Mouse (Mus musculus): ENCODE measurements around the gene Hspa4.
"Not testable (repeated sequence)": the region's sequence is repeated elsewhere in the genome, so short reads cannot be mapped to it uniquely, and the experiment has no call there.

Hspa4 gene

GRCm38 (mm10) chr11:53306965-53307364 lies 6.7 kb upstream of the Hspa4 start:
- no peak for DNase-seq

GRCm38 (mm10) chr11:53304044-53304840 lies 4.0 kb upstream of the Hspa4 start:
- DNase-seq, result no peak

- no peak for DNase-seq
Observed at GRCm38 (mm10) chr11:53301167-53301515, 884 bp upstream of the Hspa4 start.

GRCm38 (mm10) chr11:53299551-53300329 lies 517 bp downstream of the Hspa4 start:
- peak; percentile 82 for DNase-seq

- DNase-seq, result peak; percentile 47
Observed at GRCm38 (mm10) chr11:53297947-53298860, 2.1 kb downstream of the Hspa4 start.

- DNase-seq, result no peak
Observed at GRCm38 (mm10) chr11:53296880-53297279, 3.4 kb downstream of the Hspa4 start.

- DNase-seq, result no peak
Observed at GRCm38 (mm10) chr11:53294441-53294840, 5.8 kb downstream of the Hspa4 start.

GRCm38 (mm10) chr11:53290871-53291270 lies 9.4 kb downstream of the Hspa4 start:
- DNase-seq, result no peak

GRCm38 (mm10) chr11:53290187-53290586 lies 10.1 kb downstream of the Hspa4 start:
- DNase-seq, result not testable (repeated sequence)

GRCm38 (mm10) chr11:53285885-53286284 lies 14.4 kb downstream of the Hspa4 start:
- no peak for DNase-seq

- no peak for DNase-seq
Observed at GRCm38 (mm10) chr11:53278411-53278810, 21.8 kb downstream of the Hspa4 start.

- no peak for DNase-seq
Observed at GRCm38 (mm10) chr11:53275358-53275757, 24.9 kb downstream of the Hspa4 start.

- DNase-seq, result no peak
Observed at GRCm38 (mm10) chr11:53273313-53273712, 26.9 kb downstream of the Hspa4 start.

GRCm38 (mm10) chr11:53269596-53269995 lies 30.7 kb downstream of the Hspa4 start:
- no peak for DNase-seq

GRCm38 (mm10) chr11:53260556-53260955 lies 39.7 kb downstream of the Hspa4 start:
- no peak for DNase-seq

- no peak for DNase-seq
Observed at GRCm38 (mm10) chr11:53260056-53260455, 40.2 kb downstream of the Hspa4 start.

GRCm38 (mm10) chr11:53259047-53259632 lies 41.1 kb downstream of the Hspa4 start:
- no peak for DNase-seq

- no peak for DNase-seq
Observed at GRCm38 (mm10) chr11:53256914-53257313, 43.3 kb downstream of the Hspa4 start.

GRCm38 (mm10) chr11:53254926-53255325 lies 45.3 kb downstream of the Hspa4 start:
- peak; percentile 79 for DNase-seq

- DNase-seq, result peak; percentile 33
Observed at GRCm38 (mm10) chr11:53254428-53254827, 45.8 kb downstream of the Hspa4 start.

GRCm38 (mm10) chr11:53252186-53253119 lies 47.8 kb downstream of the Hspa4 start:
- no peak for DNase-seq

GRCm38 (mm10) chr11:53250796-53251195 lies 49.5 kb downstream of the Hspa4 start:
- no peak for DNase-seq

All from kidney, adult 9 months (tissue).